Mouse (Mus musculus) G1E (cell line): ENCODE results near the gene Prkx. TPM values are rescaled to one million over a fixed set of nuclear protein-coding genes. Genes with fewer than 3 reads are reported as not detected.
A peak's percentile ranks its signal among the peaks of the same experiment; 100 is the strongest.

ENCODE experiments used
- ATAC-seq: 2 replicates; pipeline ENCODE4 v1.8.0; 2016; ENCODE audit warnings: mild to moderate bottlenecking; ENCODE audit not compliant: insufficient number of reproducible peaks, poor library complexity, low FRiP score, severe bottlenecking; ENCODE audit errors: extremely low read depth
- DNase-seq: peaks from one replicate; pipeline ENCODE4 v3.0.0; 2012; ENCODE audit warnings: low spot score
- H3K27me3 ChIP-seq: 2 replicates; pipeline ENCODE4 v1.6.1; 2012; ENCODE audit warnings: mild to moderate bottlenecking, low read length, inconsistent platforms; ENCODE audit not compliant: insufficient read depth
- H3K36me3 ChIP-seq: replicated peaks from 2 replicates; pipeline ENCODE3; 2012; ENCODE audit warnings: mild to moderate bottlenecking, inconsistent platforms
- H3K4me1 ChIP-seq: 2 replicates; pipeline ENCODE4 v1.6.1; 2012; ENCODE audit warnings: low read depth, low read length, inconsistent platforms, mixed read lengths; ENCODE audit not compliant: insufficient read depth
- H3K4me3 ChIP-seq: 2 replicates; pipeline ENCODE4 v1.5.1; 2012; ENCODE audit warnings: low read depth, mild to moderate bottlenecking, inconsistent platforms, low read length, moderate library complexity, mixed read lengths
- H3K9me3 ChIP-seq: replicated peaks from 2 replicates; pipeline ENCODE4 v1.6.1; 2012; ENCODE audit warnings: inconsistent platforms
- CTCF ChIP-seq: IDR thresholded peaks from 2 replicates; pipeline ENCODE4 v1.5.1; 2012; ENCODE audit warnings: low read depth, low read length, inconsistent platforms, mixed read lengths
- GATA1 ChIP-seq: IDR thresholded peaks from 2 replicates; pipeline ENCODE4 v1.6.1; 2012; ENCODE audit warnings: borderline replicate concordance, low read length, inconsistent platforms, mixed read lengths
- GATA2 ChIP-seq: IDR thresholded peaks from 2 replicates; pipeline ENCODE4 v1.6.1; 2012; ENCODE audit warnings: low read depth, low read length, inconsistent platforms, borderline replicate concordance
- POLR2AphosphoS5 ChIP-seq: IDR thresholded peaks from 2 replicates; pipeline ENCODE4 v1.6.1; 2012; ENCODE audit warnings: low read depth, low read length, inconsistent platforms; ENCODE audit not compliant: insufficient replicate concordance
- TAL1 ChIP-seq: conservative IDR thresholded peaks from 2 replicates; pipeline ENCODE4 v1.6.1; 2012; ENCODE audit warnings: low read depth, low read length, inconsistent platforms, mixed read lengths
- polyA plus RNA-seq: library from polyadenylated mRNA; stranded (reverse); fragments of >175 nt; gene quantifications from 2 replicates; pipeline ENCODE4 v1.2.3, GENCODE M21; 2012
- total RNA-seq, 2 experiments: library from RNA; stranded (forward) in 1 of 2; stranded (reverse) in 1 of 2; fragments of 200-1000 nt in 1 of 2; fragments of >200 nt in 1 of 2; fragmentation: Nextera tagmentation in 1 of 2; gene quantifications; 2 replicates each; pipeline ENCODE4 v1.2.3; 2014 to 2017

The Prkx gene
- 21.4 and 22.4 TPM in 2 replicates for total RNA-seq (2014; fragmentation: Nextera tagmentation)
- 11.7 and 11.8 TPM in 2 replicates for total RNA-seq (2017)
- 8.3 and 9.6 TPM in 2 replicates for polyA plus RNA-seq

GRCm38 (mm10) chrX:77796238-77796835, at the start of gene Prkx:
Prkx (minus strand) TSS chrX:77796278.
- peak; percentile 32 for DNase-seq
- no peak for TF ChIP-seq GATA1
- no peak for TF ChIP-seq CTCF
- no peak for TF ChIP-seq GATA2
- TF ChIP-seq POLR2AphosphoS5: no peak
- no peak for TF ChIP-seq TAL1
- peak; percentile 31; the same call in 1 of the 2 replicates for ATAC-seq
- Histone ChIP-seq H3K9me3 (no peaks in the 10 kb centered on the region), H3K36me3 (peaks cover 5% of the 10 kb centered on the region), H3K4me3 (peak within 1 kb of the TSS; percentile 77), H3K27me3 (no peaks in the 10 kb centered on the region), H3K4me1 (peaks cover 14% of the 10 kb centered on the region; the same call in 1 of the 2 replicates)

- Histone ChIP-seq H3K27me3 (no peaks in the 10 kb centered on the region), H3K4me1 (no peaks in the 10 kb centered on the region), H3K36me3 (no peaks in the 10 kb centered on the region), H3K4me3 (no peak overlapping the region), H3K9me3 (no peaks in the 10 kb centered on the region)
- no peak for DNase-seq
- ATAC-seq: no peak
- no peak for TF ChIP-seq TAL1
- TF ChIP-seq POLR2AphosphoS5: no peak
- no peak for TF ChIP-seq GATA1
- no peak for TF ChIP-seq GATA2
- TF ChIP-seq CTCF: no peak
These were observed 16.0 kb upstream of the Prkx start for GRCm38 (mm10) chrX:77812031-77812430.

DNA sequence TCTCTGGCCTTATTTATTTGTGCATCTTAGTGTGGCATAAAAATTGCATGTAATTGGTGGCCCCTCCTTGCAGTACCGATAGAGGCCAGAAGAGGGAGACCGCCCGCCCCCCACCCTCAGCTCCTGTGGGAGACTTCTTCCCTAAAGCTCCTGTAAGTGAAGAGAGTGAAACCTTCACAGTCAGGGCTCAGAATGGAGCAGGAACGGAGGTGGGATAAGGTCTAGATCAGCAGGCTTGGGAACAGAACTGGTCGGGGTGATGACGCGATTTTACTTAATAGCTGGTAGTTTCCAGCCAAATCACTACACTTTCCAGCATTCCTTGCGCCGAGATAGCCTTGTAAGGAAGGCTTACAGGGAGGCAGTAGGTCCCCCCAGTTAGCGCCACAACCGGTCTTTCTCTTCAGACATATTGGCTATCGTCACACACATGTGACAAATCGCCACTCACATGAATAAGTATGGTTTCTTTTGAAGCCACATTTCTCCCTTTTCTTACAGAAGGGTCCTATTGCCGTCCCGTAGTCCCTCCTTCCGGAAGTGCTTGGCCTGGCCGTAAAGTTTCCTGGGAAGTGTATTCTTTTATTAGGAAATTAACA, 14.6 kb upstream of the Prkx start:
- DNase-seq: no peak
- Histone ChIP-seq H3K4me3 (no peak overlapping the region), H3K9me3 (no peaks in the 10 kb centered on the region), H3K27me3 (no peaks in the 10 kb centered on the region), H3K4me1 (no peaks in the 10 kb centered on the region), H3K36me3 (no peaks in the 10 kb centered on the region)
- no peak for TF ChIP-seq GATA2
- TF ChIP-seq CTCF: peak; percentile 37; the same call in 1 of the 2 replicates
- no peak for ATAC-seq

DNA sequence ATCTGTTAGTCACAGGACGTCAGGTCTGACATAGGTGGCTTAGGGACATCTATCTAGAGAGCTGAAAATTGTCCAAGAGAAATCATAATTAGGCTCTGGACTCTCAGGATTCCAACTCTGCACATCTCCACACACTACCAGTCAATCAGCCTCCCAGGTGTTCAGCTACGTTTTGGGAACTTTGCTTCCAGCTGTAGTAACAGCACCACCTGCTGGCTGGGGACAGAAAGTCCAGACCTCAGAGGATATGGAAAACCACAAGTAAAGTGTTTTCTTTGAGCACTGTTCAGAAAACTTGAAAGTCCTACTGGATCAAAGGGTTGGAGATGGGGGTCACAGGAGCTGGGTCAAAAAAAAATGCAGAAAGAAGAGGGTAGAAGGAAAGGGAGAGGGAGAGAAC, 12.5 kb upstream of the Prkx start:
- TF ChIP-seq CTCF: 0 out of 2 replicates have a peak, but pooled peaks have one; percentile 20
- no peak for TF ChIP-seq GATA1
- TF ChIP-seq TAL1: no peak
- no peaks in the 10 kb centered on the region for H3K4me1 ChIP-seq
- no peaks in the 10 kb centered on the region for H3K36me3 ChIP-seq
- DNase-seq (no peak), ATAC-seq (peak; percentile 22; the same call in 1 of the 2 replicates)
- no peaks in the 10 kb centered on the region for H3K9me3 ChIP-seq
- H3K27me3 ChIP-seq: no peaks in the 10 kb centered on the region
- H3K4me3 ChIP-seq: no peak overlapping the region

DNA sequence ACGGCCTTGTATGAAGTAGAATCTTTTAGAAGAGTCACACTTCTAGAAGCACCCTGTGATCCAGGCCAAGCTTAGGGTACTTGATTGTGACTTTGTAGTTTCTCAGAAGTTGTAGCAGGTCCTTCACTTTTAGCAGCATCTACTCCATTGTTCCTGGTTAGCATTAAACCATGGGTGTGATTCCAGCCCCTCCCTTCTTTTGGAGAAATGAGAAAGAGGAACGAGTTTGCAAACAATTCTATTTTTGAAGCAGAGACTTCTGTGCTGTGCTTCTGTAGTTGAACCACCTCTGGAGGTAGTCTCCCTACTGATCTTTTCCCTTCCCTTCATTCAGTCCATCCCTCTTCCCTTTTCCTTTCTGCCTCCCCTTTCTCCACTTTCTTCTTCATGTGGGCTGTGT, 6.2 kb upstream of the Prkx start:
- Histone ChIP-seq H3K9me3 (no peaks in the 10 kb centered on the region), H3K4me3 (no peak overlapping the region), H3K4me1 (0 out of 2 replicates have a peak, but pooled peaks cover 3% of the 10 kb centered on the region), H3K27me3 (no peaks in the 10 kb centered on the region), H3K36me3 (no peaks in the 10 kb centered on the region)
- ATAC-seq: no peak
- TF ChIP-seq CTCF (no peak), TAL1 (no peak), GATA1 (no peak), GATA2 (no peak), POLR2AphosphoS5 (no peak)
- no peak for DNase-seq

- Histone ChIP-seq H3K4me1 (peaks cover 4% of the 10 kb centered on the region; the same call in 1 of the 2 replicates), H3K4me3 (no peak overlapping the region), H3K9me3 (no peaks in the 10 kb centered on the region), H3K27me3 (no peaks in the 10 kb centered on the region), H3K36me3 (no peaks in the 10 kb centered on the region)
- TF ChIP-seq TAL1 (no peak), GATA2 (no peak)
- ATAC-seq (peak; percentile 70), DNase-seq (no peak)
These were observed 5.5 kb upstream of the Prkx start for GRCm38 (mm10) chrX:77801543-77801942.
